Mouse (Mus musculus): ENCODE results near the gene Nxpe2. TPM values are rescaled to one million over a fixed set of nuclear protein-coding genes. Genes with fewer than 3 reads are reported as not detected.

The Nxpe2 gene
- polyA plus RNA-seq (2012; rRNA removed) = 114 and 134 TPM in 2 replicates

DNA sequence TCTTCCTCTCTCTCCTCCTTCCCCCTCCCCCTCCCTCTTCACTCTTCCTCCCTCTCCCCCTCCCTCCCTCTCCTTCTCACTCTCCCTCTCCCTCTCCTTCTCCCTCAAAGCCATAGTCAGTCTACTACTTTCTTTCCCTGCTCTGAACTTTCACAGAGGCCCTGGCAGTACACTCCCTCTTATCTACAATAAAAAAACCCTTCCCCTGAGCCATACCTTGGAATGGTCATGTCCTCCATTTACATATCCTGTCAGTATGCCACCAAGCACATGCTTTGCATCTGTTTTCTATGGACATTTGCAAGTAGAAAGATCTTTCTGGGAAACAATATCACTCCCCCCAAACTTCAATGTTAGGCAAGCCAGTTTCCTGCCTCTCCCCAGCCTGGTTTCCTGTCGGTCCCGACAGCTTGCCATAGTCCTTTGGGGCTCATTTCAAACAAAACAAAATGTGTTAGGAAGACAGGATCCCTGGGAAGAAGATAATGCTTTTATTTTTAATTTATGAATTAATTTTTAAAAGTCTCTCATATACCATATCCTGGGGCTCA, at the start of gene Nxpe2:
TSS of gene Nxpe2 (minus strand) at position 307 of the 551 bp plus-strand sequence.

Other genes with a start within 250 kb of the Nxpe2 start
- 5.6 and 7.1 TPM in 2 replicates for gene Nxpe4, start 191.4 kb downstream of the Nxpe2 start, polyA plus RNA-seq (2012; rRNA removed)
- 66.0 and 71.8 TPM in 2 replicates for gene Rexo2, start 127.2 kb upstream of the Nxpe2 start, polyA plus RNA-seq (2012; rRNA removed)
- 20.2 and 24.3 TPM in 2 replicates for gene Rbm7, start 141.8 kb upstream of the Nxpe2 start, polyA plus RNA-seq (2012; rRNA removed)
- gene Gm5617, start 142.0 kb upstream of the Nxpe2 start, polyA plus RNA-seq (2012; rRNA removed) = 7.3 and 8.6 TPM in 2 replicates